Mouse (Mus musculus): Measurements from ENCODE around the gene Vsig2.

The Vsig2 gene

GRCm38 (mm10) chr9:37539170-37540025 lies at the start of gene Vsig2:
TSS of gene Vsig2 (plus strand) at chr9:37539255.
- DNase-seq = no peak

GRCm38 (mm10) chr9:37489446-37490120 lies 49.5 kb upstream of the Vsig2 start:
- DNase-seq = peak; percentile 67

- no peak for DNase-seq
Observed at GRCm38 (mm10) chr9:37495761-37496160, 43.3 kb upstream of the Vsig2 start.

- no peak for DNase-seq
Observed at GRCm38 (mm10) chr9:37496325-37496724, 42.7 kb upstream of the Vsig2 start.

GRCm38 (mm10) chr9:37500201-37500600 lies 38.9 kb upstream of the Vsig2 start:
- no peak for DNase-seq

- DNase-seq = no peak
Observed at GRCm38 (mm10) chr9:37501170-37501569, 37.9 kb upstream of the Vsig2 start.

- no peak for DNase-seq
Observed at GRCm38 (mm10) chr9:37504348-37504747, 34.7 kb upstream of the Vsig2 start.

GRCm38 (mm10) chr9:37506023-37506422 lies 33.0 kb upstream of the Vsig2 start:
- no peak for DNase-seq

GRCm38 (mm10) chr9:37512097-37512496 lies 27.0 kb upstream of the Vsig2 start:
- no peak for DNase-seq

- no peak for DNase-seq
Observed at GRCm38 (mm10) chr9:37514456-37514855, 24.6 kb upstream of the Vsig2 start.

- no peak for DNase-seq
Observed at GRCm38 (mm10) chr9:37517467-37517866, 21.6 kb upstream of the Vsig2 start.

- no peak for DNase-seq
Observed at GRCm38 (mm10) chr9:37518991-37519390, 20.1 kb upstream of the Vsig2 start.

- no peak for DNase-seq
Observed at GRCm38 (mm10) chr9:37519995-37520394, 19.1 kb upstream of the Vsig2 start.

GRCm38 (mm10) chr9:37525461-37525860 lies 13.6 kb upstream of the Vsig2 start:
- no peak for DNase-seq

GRCm38 (mm10) chr9:37526443-37527395 lies 12.3 kb upstream of the Vsig2 start:
- peak; percentile 55 for DNase-seq

- DNase-seq = peak; percentile 24
Observed at GRCm38 (mm10) chr9:37527396-37528224, 11.4 kb upstream of the Vsig2 start, which contains the start of gene Esam. TSS of gene Esam (plus strand) at chr9:37528078.

- DNase-seq = no peak
Observed at GRCm38 (mm10) chr9:37528225-37528970, 10.7 kb upstream of the Vsig2 start.

GRCm38 (mm10) chr9:37530031-37530887 lies 8.8 kb upstream of the Vsig2 start:
- peak; percentile 44 for DNase-seq

- peak; percentile 78 for DNase-seq
Observed at GRCm38 (mm10) chr9:37530888-37531705, 8.0 kb upstream of the Vsig2 start.

Measured in retina, postnatal 1 day (tissue).